Mouse (Mus musculus) kidney, postnatal 36 days (tissue): ENCODE measurements at regions not wholly inside any gene's neighbourhood (a gene's known extent, or its start where the extent isn't known, plus 50 kb on each side); places are given as distances from the start of the nearest gene placed in this dataset.

ENCODE experiments used
- DNase-seq, 2 experiments: peaks; one replicate each; pipeline ENCODE4 v3.0.0; 2021 to 2022; ENCODE audit warnings: mixed read lengths in 2 of 2

DNA sequence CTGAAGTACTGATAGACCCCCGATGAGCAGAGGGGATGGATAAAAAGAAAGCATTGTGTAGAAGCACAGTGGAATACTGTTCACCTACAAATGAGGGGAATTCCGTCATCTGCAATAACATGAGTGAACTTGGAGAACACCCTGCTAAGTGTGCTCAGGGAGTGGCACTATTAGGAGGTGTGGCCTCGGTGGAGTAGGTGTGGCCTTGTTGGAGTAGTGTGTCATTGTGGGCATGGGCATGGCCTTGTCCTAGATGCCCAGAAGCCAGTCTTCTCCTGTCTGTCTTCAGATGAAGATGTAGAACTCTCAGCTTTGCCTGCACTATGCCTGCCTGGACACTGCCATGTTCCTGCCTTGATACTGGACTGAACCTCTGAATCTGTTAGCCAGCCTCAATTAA lies 86.2 kb upstream of the Kl start:
- no peak for DNase-seq

- DNase-seq: no peak
These were observed 82.5 kb upstream of the Kl start for GRCm38 (mm10) chr5:150869954-150870353.

- no peak for DNase-seq
These were observed 73.6 kb upstream of the Kl start for GRCm38 (mm10) chr5:150878805-150879204.

- peak; percentile 25 to 53 for DNase-seq
These were observed 68.7 kb upstream of the Kl start for GRCm38 (mm10) chr5:150883676-150884075.

GRCm38 (mm10) chr5:150890086-150890485 lies 62.3 kb upstream of the Kl start:
- peak; percentile 47 to 62 for DNase-seq

DNA sequence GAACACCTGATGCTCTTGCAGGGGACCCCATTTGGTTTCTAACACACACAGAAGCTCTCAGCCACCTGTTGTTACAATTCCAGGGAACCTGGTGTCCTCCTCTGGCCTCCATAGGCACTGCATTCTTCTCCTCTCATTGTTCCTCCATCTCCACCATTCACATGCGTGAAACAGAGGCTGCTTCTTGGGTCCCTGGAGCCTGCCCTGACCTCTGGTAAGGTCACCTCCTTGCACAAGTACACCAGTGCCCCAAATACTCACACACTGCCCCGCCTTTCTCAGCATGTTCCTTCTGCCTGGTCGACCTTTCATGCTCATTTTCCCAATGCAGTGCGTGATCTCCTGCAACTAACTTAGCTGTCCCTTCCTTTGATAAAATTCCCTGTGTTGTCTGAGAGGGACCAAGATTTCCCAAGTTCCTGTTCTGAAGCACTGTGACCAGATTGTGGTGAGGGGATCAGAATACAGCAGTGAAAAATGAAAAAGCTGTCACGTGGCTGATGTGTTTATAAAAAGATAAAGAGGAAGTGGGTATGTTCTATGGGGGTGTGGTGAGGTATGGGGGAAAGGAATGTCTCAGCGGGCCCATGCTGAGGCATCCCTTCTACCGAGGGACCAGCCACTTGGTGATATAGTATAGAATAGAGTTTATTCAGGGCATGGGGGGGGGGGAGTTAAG lies 61.0 kb upstream of the Kl start:
- no peak for DNase-seq

DNA sequence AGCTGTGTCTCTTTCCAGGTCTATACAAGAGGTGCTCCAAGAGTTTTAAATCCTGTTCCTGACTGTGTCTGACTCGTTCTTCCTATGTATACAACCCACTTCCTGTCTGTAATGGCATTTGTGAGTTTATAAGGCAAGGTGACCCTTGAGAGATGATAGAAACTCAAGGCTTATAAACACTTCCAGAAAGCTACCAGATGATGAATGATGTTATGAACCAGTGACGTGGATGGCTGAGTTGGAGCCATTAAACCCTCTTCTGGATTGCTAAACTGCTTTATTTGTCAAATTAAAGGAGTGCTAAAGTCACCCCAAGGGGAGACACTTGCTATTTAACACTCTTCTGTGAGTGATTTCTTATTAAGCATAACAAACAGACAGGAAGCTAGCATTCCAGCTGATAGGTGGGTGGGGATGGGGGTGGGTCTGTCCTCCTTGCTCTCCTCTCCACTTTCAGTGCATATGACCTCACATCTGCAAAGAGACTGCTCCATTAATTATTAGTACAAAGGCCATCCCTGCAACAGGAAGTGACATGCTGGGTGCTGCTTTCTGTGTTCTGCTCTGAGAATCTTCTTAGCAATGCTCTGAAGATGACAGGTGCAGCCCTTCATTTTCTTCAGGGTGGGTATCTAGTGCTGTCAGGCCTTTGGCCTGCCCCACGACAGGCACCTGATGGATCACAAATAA lies 58.2 kb upstream of the Kl start:
- no peak for DNase-seq

DNA sequence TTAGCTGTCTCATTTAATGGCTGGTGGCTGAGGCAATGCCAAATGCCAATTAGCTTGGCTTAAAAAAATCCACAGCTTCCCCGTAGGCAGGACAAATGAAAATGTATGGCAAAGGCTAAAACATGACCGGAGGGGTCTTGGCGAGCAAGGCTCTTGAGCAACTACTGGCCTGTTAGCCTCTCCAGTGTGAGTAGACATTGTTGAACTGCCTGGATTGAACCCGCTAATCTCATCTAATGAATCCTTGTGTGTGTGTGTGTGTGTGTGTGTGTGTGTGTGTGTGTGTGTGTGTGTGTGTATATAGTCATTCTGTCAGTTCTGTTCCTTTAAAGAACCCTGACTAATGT lies 57.7 kb upstream of the Kl start:
- DNase-seq: no peak

DNA sequence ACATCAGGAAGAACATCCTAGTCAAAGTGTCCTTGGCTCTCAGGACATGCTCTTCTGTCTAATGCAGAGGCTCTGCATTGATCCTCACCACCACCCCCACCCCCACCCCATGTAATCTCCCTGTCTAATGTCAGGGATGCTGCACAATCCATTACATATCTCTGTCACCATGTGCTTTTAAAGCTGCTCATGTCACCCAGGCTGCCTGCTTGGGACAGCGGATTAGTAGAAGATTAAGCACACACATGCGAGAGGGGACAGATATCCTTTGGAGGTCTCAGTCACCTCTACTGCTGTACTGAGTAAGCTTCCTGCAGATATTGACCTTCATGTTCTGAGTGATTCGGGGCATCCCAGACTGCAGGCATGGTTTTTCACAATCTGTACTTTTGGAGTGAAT lies 50.7 kb upstream of the Kl start:
- DNase-seq: no peak
